Mouse (Mus musculus) forebrain, embryonic 15.5 days (tissue): ENCODE measurements at regions not wholly inside any gene's neighbourhood (a gene's known extent, or its start where the extent isn't known, plus 50 kb on each side); places are given as distances from the start of the nearest gene placed in this dataset.

Experiments used
- ATAC-seq: fragments of 200-750 bp; cut with Nextera tagmentation; replicated peaks from 2 replicates; pipeline ENCODE4 v1.8.0; 2017; ENCODE audit warnings: mild to moderate bottlenecking, moderate TSS enrichment, moderate library complexity
- H3K27ac ChIP-seq: fragments of 300-500 bp; sonication (generic); replicated peaks from 2 replicates; pipeline ENCODE4 v1.5.1; 2015; ENCODE audit warnings: mild to moderate bottlenecking, inconsistent platforms
- H3K27me3 ChIP-seq: fragments of 300-500 bp; sonication (generic); 2 replicates; pipeline ENCODE4 v1.6.1; 2015; ENCODE audit warnings: inconsistent platforms
- H3K36me3 ChIP-seq: fragments of 300-500 bp; sonication (generic); 2 replicates; pipeline ENCODE4 v1.6.1; 2015; ENCODE audit warnings: mild to moderate bottlenecking, inconsistent platforms
- H3K4me1 ChIP-seq: fragments of 300-500 bp; sonication (generic); 2 replicates; pipeline ENCODE4 v1.6.1; 2015; ENCODE audit warnings: inconsistent platforms
- H3K4me2 ChIP-seq: fragments of 300-500 bp; sonication (generic); replicated peaks from 2 replicates; pipeline ENCODE4 v1.6.1; 2015; ENCODE audit warnings: mild to moderate bottlenecking, inconsistent platforms
- H3K4me3 ChIP-seq: fragments of 300-500 bp; sonication (generic); 2 replicates; pipeline ENCODE4 v1.5.1; 2015; ENCODE audit warnings: mild to moderate bottlenecking, inconsistent platforms
- H3K9ac ChIP-seq: fragments of 300-500 bp; sonication (generic); replicated peaks from 2 replicates; pipeline ENCODE4 v1.6.1; 2015; ENCODE audit warnings: mild to moderate bottlenecking, inconsistent platforms
- H3K9me3 ChIP-seq: fragments of 300-500 bp; sonication (generic); 2 replicates; pipeline ENCODE4 v1.6.1; 2016; ENCODE audit warnings: inconsistent platforms
- WGBS: fragments of 180-500 bp; shearing (Covaris S2); methylation state at CpG from one replicate; pipeline ENCODE4 v1.1.7; 2015; ENCODE audit warnings: mixed read lengths; 5-methylcytosine and 5-hydroxymethylcytosine counted together

DNA sequence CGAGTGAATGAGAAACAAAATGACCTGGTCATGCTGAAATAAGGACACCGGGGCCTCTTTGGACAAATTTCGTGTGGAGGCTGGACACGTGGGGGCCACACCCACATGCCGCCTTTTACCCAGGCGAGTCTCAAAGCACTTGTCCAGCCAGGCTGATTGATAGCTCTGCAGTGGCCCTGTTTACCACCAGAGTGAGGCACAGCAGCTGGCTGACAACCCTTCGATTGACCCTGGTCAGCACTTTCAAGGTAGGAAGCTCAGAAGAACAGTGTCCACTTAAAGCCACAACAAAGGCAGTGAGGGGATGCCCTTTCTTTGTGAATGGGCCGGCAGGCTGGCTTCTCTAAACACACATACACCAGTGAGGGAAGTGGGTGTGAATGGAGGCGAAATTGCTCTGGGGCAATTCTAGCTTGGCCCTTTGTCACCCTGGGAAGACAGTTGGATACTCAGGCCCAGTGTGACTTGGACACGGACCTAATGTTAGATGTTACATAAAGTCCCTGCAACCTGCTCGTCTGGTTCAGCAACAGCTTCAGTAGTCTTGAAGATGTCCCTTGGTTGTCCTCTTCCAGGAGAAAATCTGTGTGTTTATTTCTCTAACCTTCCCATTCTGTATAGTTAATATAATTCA, 219.6 kb upstream of the Jarid2 start:
- 29% methylated on average over 11 of the region's 11 CpGs for WGBS
- ATAC-seq = no peak
- Histone ChIP-seq H3K9me3 (no peaks in the 10 kb centered on the region), H3K9ac (no peak overlapping the region), H3K27ac (no peak overlapping the region), H3K4me3 (no peak overlapping the region), H3K36me3 (no peaks in the 10 kb centered on the region), H3K27me3 (no peaks in the 10 kb centered on the region), H3K4me2 (no peak overlapping the region), H3K4me1 (no peaks in the 10 kb centered on the region; the same call in 1 of the 2 replicates)

DNA sequence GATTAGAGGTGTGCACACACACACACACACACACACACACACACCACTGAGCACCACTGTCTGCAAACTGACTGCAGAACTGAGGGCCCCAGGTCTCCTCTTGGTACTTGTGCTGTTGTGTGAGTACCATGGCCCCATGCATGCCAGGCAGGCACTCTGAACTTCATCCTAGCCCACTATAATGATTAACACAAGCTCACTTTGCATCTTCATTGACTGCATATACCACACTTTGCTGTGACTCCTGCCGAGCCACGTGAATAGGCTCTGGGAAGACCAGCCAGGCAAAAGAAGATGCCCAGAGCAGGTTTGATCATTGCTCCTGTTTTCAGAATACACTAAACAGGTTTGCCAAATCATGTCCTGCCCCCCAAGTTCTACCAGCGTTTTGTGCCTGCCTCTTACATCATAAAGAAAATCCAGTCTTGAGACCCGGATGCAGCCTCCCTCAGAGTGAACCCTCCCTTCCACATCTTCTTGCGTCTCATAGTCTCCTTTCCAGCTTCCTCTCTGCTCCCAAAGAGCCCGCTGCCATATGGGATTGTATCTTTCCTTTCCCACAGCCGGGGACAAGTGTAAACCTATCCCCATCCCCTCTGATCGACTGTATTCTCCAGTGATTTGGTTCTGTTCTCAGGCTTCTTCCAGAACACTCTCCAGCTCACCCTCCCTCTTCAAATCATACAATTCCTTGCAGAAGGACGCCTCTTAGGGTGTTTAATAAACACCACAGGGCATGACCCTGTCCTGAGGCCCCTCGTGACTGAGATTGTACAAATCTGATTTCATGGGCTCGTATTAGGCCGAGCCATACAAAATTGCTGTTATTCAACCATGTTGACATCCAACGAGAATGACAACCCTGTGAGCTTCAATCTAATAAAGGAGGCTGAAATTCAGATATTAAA, 215.6 kb upstream of the Jarid2 start:
- Histone ChIP-seq H3K4me3 (no peak overlapping the region), H3K9ac (no peak overlapping the region), H3K27ac (no peak overlapping the region), H3K4me1 (no peaks in the 10 kb centered on the region), H3K36me3 (no peaks in the 10 kb centered on the region), H3K4me2 (no peak overlapping the region), H3K27me3 (no peaks in the 10 kb centered on the region), H3K9me3 (no peaks in the 10 kb centered on the region)
- ATAC-seq = no peak
- 73% methylated on average over 13 of the region's 13 CpGs for whole genome bisulfite sequencing

DNA sequence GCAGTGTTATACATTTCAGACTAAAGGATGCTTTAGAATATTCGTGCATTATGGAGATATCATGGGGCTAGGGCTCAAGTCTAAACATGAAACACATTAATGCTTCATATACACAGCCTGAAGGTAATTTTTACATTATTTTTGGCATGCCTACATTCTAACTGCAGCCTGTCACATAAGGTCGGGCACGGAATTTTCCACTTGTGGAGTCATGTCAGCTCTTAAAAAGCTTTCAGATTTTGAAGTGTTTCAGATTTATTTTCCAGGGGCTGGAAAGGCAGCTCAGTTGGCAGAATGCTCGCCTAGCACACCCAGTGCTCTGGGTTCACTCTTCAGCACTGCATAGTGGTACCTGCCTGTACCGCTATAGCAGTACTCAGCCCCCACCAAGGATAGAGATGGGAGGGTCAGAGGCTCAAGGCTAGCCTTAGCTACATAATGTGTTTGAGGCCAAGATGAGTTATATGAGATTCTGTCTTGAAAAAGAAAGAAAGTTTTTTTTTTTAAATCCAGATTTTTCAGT, 214.6 kb upstream of the Jarid2 start:
- Histone ChIP-seq H3K4me1 (no peaks in the 10 kb centered on the region), H3K4me2 (no peak overlapping the region), H3K27me3 (no peaks in the 10 kb centered on the region), H3K4me3 (no peak overlapping the region), H3K36me3 (no peaks in the 10 kb centered on the region), H3K9ac (no peak overlapping the region), H3K27ac (no peak overlapping the region), H3K9me3 (no peaks in the 10 kb centered on the region)
- WGBS = 80% methylated on average over 5 of the region's 5 CpGs
- no peak for ATAC-seq

DNA sequence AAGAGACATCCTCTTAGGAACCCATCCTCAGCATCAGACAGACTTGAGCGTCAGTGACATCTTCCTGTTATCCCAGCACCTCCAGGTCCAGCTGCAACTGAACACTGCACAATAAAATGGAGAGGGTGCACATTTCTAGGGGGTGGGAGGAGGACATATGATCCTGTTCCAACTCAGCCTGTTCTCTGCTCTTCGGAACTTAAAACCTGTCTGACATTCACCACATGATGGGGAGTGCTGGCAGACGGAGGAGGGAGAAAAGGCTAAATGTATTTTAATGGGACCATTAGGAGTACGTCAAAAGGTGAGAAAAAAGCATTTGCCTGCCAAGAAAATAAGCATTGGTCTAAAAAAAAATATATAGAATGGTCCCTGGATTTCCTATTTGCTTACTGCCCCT, 212.4 kb upstream of the Jarid2 start:
- H3K27me3 ChIP-seq = no peaks in the 10 kb centered on the region
- no peak for ATAC-seq

DNA sequence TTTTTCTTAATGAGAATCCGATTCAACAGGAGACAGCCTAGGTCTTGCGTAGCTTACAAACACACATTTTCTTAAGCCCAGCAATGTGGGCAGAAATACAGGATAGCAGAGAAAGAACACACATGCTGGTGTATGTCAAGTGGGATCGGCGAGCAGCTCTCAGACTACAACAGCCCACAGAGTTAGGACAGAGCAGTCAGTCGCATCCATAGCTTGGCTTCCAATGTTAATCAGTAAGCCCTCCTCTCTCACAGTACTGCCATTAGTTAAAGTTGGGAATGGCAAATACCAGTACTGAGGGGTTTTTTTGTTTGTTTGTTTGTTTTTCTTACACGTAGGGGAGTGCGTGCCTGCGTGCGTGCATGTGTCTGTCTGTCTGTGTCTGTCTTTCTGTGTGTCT, 212.0 kb upstream of the Jarid2 start:
- no peak overlapping the region for H3K9ac ChIP-seq
- H3K27me3 ChIP-seq = no peaks in the 10 kb centered on the region
- no peaks in the 10 kb centered on the region for H3K4me1 ChIP-seq

More for the DNA sequence above, 212.4 kb upstream of the Jarid2 start:
- Histone ChIP-seq H3K9ac (no peak overlapping the region), H3K36me3 (no peaks in the 10 kb centered on the region), H3K4me2 (no peak overlapping the region), H3K27ac (no peak overlapping the region), H3K4me1 (no peaks in the 10 kb centered on the region), H3K9me3 (no peaks in the 10 kb centered on the region), H3K4me3 (no peak overlapping the region)
- WGBS = 64% methylated on average over 4 of the region's 4 CpGs

DNA sequence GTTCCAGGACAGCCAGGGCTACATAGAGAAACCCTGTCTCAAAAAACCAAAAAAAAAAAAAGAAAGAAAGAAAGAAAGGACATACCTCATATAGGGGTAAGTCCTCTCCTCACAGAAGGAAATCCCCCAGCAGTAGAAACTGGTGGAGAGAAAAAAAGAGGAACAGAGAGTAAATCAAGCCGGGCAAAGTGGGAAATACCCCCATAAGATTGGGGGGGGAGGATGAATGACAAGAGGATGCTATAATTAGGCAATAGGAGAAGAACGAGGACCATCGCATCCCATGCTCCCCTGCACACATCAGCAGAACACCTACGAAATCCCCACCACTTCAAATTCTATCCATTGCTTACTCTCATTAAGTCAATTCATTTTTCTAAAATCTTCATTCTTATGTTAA, 211.1 kb upstream of the Jarid2 start:
- H3K36me3 ChIP-seq = no peaks in the 10 kb centered on the region
- H3K4me2 ChIP-seq = no peak overlapping the region
- H3K27me3 ChIP-seq = no peaks in the 10 kb centered on the region
- no peak for ATAC-seq
- H3K9ac ChIP-seq = no peak overlapping the region
- no peaks in the 10 kb centered on the region for H3K4me1 ChIP-seq
- no peak overlapping the region for H3K27ac ChIP-seq
- WGBS = 85% methylated on average over 4 of the region's 4 CpGs
- H3K4me3 ChIP-seq = no peak overlapping the region
- H3K9me3 ChIP-seq = no peaks in the 10 kb centered on the region

More for the DNA sequence above, 212.0 kb upstream of the Jarid2 start:
- ATAC-seq = no peak
- H3K9me3 ChIP-seq = no peaks in the 10 kb centered on the region
- H3K4me3 ChIP-seq = no peak overlapping the region
- no peak overlapping the region for H3K4me2 ChIP-seq
- 82% methylated on average over 9 of the region's 9 CpGs for WGBS
- H3K36me3 ChIP-seq = no peaks in the 10 kb centered on the region
- H3K27ac ChIP-seq = no peak overlapping the region

DNA sequence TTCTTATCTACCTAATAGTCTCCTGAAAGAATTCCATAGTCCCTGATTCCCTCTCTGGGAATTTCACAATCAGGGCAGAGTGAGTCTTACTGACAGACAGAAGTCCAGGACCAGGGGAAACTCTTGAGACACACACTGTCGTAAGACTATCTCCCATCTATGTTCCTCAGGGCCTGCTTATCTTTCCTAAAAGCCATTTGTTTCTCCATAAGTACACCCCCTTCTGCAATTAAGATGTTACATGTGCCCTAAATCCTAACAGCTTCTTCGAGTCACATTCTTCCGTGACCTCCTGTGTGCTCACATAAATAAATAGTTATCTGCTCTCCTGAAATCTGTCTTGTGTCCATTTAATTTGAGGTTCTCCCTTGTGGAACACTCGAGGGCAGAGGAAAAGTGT, 205.8 kb upstream of the Jarid2 start:
- Histone ChIP-seq H3K4me2 (no peak overlapping the region), H3K4me3 (no peak overlapping the region), H3K36me3 (no peaks in the 10 kb centered on the region), H3K9ac (no peak overlapping the region), H3K27ac (no peak overlapping the region), H3K27me3 (no peaks in the 10 kb centered on the region), H3K9me3 (no peaks in the 10 kb centered on the region), H3K4me1 (no peaks in the 10 kb centered on the region)
- ATAC-seq = no peak
- 89% methylated on average over 4 of the region's 4 CpGs for WGBS

DNA sequence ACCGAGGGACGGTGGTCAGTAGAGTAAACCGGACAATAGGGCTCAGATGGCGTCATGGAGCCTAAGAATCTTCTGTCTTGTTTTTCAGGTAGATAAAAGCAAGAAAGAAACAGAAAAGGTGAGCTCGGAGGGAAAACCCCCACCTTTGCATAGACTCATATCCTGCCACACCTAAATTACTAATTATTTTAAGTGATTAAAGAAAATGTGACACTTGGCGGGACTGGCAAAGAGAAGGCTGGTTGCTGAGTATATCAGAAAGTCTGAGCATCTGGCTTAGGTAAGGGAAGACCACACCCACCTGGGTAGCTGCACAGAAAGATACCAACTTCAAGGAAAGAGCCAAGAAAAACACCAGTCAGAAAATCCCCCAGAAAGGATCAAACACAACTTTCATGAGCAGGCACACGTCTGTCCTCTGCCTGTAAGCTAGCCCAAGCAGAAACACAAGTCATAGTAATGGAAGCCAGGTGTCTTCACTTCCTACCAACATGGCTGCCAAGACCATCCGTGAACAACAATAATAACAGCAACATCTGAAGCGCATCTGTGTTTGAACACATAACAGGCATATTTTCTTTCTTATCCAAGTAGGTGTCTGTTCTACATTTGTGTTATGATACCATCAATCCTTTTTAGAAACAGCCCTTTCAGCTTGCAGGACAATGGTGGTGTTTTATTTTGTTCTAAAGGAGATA, 198.3 kb upstream of the Jarid2 start:
- Histone ChIP-seq H3K4me1 (no peaks in the 10 kb centered on the region), H3K9ac (no peak overlapping the region), H3K4me3 (no peak overlapping the region), H3K4me2 (no peak overlapping the region), H3K27me3 (no peaks in the 10 kb centered on the region), H3K9me3 (no peaks in the 10 kb centered on the region), H3K36me3 (no peaks in the 10 kb centered on the region), H3K27ac (no peak overlapping the region)
- no peak for ATAC-seq
- WGBS = 95% methylated on average over 9 of the region's 9 CpGs

DNA sequence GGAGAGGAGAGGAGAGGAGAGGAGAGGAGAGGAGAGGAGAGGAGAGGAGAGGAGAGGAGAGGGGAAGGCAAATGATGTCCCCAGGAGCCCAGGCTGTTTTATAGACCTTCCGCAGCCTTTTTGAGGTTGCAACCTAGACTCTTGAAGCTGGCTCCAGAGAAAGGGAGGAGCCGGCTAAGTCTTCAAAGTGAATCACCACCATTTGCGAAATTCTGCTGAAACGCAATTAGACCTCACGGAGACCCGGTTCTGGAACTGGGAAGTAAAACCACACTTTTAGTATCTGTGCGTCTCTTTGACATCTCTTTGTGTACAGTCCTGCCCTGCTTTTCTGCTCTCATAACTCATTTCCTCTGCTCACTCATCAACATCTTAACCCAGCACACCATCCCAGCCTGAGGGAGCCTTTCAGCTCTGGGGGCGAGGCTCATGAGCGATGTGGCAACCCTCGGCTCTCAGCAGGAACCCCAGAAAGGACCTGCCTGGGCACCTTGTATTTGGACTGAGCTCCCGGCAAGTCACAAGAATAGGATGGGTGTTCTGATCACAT, 196.6 kb upstream of the Jarid2 start:
- no peaks in the 10 kb centered on the region for H3K27me3 ChIP-seq

DNA sequence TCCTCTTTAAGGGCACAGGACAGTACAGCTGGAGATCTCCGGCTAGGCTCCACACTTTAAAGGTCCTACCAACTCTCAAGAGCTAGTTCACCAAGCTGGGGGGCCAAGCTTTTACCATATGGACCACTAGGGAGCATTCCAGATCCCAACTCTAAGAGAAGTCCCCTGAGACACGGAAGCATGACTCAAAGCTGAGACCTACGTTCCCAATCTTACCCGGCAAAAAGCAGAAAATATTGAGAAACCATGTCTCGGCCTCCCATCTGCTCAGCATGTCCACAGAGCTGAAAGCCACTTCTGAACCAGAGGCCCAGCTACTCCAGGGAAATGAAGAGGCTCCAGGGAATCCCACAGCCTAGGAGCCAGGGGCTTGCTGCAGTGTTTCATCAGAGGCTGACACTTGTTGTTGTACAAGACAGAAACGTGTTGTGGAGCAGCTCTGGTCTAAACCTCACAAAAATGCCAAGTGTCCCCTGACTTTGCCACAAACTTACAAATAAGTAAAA, 194.6 kb upstream of the Jarid2 start:
- H3K27me3 ChIP-seq = no peaks in the 10 kb centered on the region
- no peaks in the 10 kb centered on the region for H3K36me3 ChIP-seq
- H3K9ac ChIP-seq = no peak overlapping the region
- no peak overlapping the region for H3K27ac ChIP-seq
- H3K4me1 ChIP-seq = no peaks in the 10 kb centered on the region
- H3K4me3 ChIP-seq = no peak overlapping the region
- WGBS = 92% methylated on average over 6 of the region's 6 CpGs
- no peak overlapping the region for H3K4me2 ChIP-seq
- H3K9me3 ChIP-seq = no peaks in the 10 kb centered on the region
- ATAC-seq = no peak

More for the DNA sequence above, 196.6 kb upstream of the Jarid2 start:
- Histone ChIP-seq H3K9me3 (no peaks in the 10 kb centered on the region), H3K36me3 (no peaks in the 10 kb centered on the region), H3K27ac (no peak overlapping the region), H3K4me2 (no peak overlapping the region), H3K4me1 (no peaks in the 10 kb centered on the region), H3K9ac (no peak overlapping the region), H3K4me3 (no peak overlapping the region)
- no peak for ATAC-seq
- 91% methylated on average over 11 of the region's 11 CpGs for WGBS

DNA sequence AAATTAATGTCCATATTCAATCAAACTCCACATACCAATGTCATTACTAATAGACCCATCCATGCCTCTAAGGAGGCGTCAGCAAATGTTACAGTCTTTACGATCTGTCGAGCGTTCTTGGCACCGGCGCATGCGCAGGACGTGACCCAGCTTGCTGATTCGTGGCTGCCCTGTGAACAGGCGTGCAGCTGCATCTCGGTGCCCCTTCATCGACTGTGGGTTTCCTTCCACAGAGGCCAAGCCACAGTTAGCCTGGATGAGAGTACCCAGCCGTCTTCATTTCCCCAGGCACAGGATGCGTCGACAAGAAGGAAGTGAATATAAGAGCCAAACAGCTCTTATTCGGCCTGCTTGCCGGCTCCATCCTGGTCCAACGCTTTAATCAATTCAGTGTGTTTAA, 193.8 kb upstream of the Jarid2 start:
- no peak for ATAC-seq
- Histone ChIP-seq H3K27me3 (no peaks in the 10 kb centered on the region), H3K4me1 (no peaks in the 10 kb centered on the region), H3K4me2 (no peak overlapping the region), H3K9ac (no peak overlapping the region), H3K27ac (no peak overlapping the region), H3K9me3 (no peaks in the 10 kb centered on the region), H3K36me3 (no peaks in the 10 kb centered on the region), H3K4me3 (no peak overlapping the region)
- WGBS = 94% methylated on average over 18 of the region's 18 CpGs

DNA sequence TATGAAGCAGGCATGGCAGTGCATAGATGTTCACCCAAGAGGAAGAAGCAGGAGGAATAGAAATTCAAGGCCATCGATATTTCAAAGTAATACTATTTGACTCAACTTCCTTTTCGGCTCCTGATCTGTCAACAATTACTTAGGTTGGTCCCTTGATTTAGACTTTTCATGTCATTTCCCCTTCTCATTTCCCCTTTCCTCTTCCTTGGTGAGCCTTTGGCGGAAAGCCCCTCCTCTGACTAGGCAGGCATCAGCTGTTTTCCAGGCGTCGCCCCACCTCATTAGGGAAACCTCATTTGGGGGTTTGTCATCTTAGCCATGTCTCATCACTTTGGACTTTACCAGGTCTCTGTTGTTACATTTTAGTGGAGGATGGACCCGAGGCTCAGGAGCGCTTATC, 191.0 kb upstream of the Jarid2 start:
- H3K4me1 ChIP-seq = no peaks in the 10 kb centered on the region
- no peak for ATAC-seq

More for the DNA sequence above, 191.0 kb upstream of the Jarid2 start:
- no peak overlapping the region for H3K27ac ChIP-seq
- H3K9me3 ChIP-seq = no peaks in the 10 kb centered on the region
- H3K27me3 ChIP-seq = no peaks in the 10 kb centered on the region
- WGBS = 91% methylated on average over 7 of the region's 7 CpGs
- no peaks in the 10 kb centered on the region for H3K36me3 ChIP-seq
- H3K9ac ChIP-seq = no peak overlapping the region
- H3K4me2 ChIP-seq = no peak overlapping the region
- H3K4me3 ChIP-seq = no peak overlapping the region
